Mouse (Mus musculus) small intestine, adult 2 months (tissue): ENCODE data around the gene Npas3.

Experiments used
- CTCF ChIP-seq: fragments of 200-500 bp; IDR thresholded peaks from 2 replicates; pipeline ENCODE4 v1.5.1; 2012; ENCODE audit warnings: low read depth, mild to moderate bottlenecking, control low read depth, inconsistent platforms, low read length, moderate library complexity, mixed read lengths; ENCODE audit not compliant: insufficient replicate concordance, insufficient read length; ENCODE audit errors: extremely low read depth
- POLR2A ChIP-seq: fragments of 200-500 bp; IDR thresholded peaks from 2 replicates; pipeline ENCODE4 v1.6.1; 2012; ENCODE audit warnings: low read depth, mild to moderate bottlenecking, control low read depth, inconsistent platforms, low read length, moderate library complexity

- TF ChIP-seq CTCF: no peak
- no peak for TF ChIP-seq POLR2A
These were observed 236.4 kb downstream of the Npas3 start for GRCm38 (mm10) chr12:53484924-53485323.
